In genomic region chr17:84924779-84925178, GRCm38 (mm10) we compare ENCODE assay signal across 13 mouse cellular contexts.
"Had no signal": no experiment of that assay in that cellular context is flagged by ENCODE, and none has a peak within 500 bp of the region (broad histone marks: within the 10 kb centered on the region; RNA-seq: fewer than 3 reads in every experiment).

No protein-coding gene starts in this region.

- H3K4me2 ChIP-seq: hindbrain, embryonic 15.5 days; limb, embryonic 12.5 days; midbrain, embryonic 12.5 days; neural tube, embryonic 15.5 days; stomach, embryonic 15.5 days had no signal

- H3K36me3 ChIP-seq: hindbrain, embryonic 15.5 days; limb, embryonic 12.5 days; midbrain, embryonic 12.5 days; neural tube, embryonic 15.5 days; stomach, embryonic 15.5 days had no signal

- H3K27ac ChIP-seq: hindbrain, embryonic 15.5 days; kidney, postnatal 0 days; limb, embryonic 12.5 days; midbrain, embryonic 12.5 days; neural tube, embryonic 15.5 days; stomach, embryonic 15.5 days had no signal

- H3K9ac ChIP-seq: hindbrain, embryonic 15.5 days; limb, embryonic 12.5 days; midbrain, embryonic 12.5 days; neural tube, embryonic 15.5 days; stomach, embryonic 15.5 days had no signal

- H3K4me1 ChIP-seq: hindbrain, embryonic 15.5 days; limb, embryonic 12.5 days; midbrain, embryonic 12.5 days; neural tube, embryonic 15.5 days; stomach, embryonic 15.5 days had no signal

- H3K27me3 ChIP-seq: hindbrain, embryonic 15.5 days; limb, embryonic 12.5 days; midbrain, embryonic 12.5 days; neural tube, embryonic 15.5 days; stomach, embryonic 15.5 days had no signal

- DNase-seq: kidney, adult 2 months; kidney, postnatal 36 days; lung, postnatal 36 days; thymus, adult 2 months; thymus, postnatal 25 days had no signal

- H3K9me3 ChIP-seq: hindbrain, embryonic 15.5 days; limb, embryonic 12.5 days; midbrain, embryonic 12.5 days; neural tube, embryonic 15.5 days; stomach, embryonic 15.5 days had no signal

- ATAC-seq: intestine, embryonic 16.5 days had no signal

- H3K4me3 ChIP-seq: hindbrain, embryonic 15.5 days; limb, embryonic 12.5 days; midbrain, embryonic 12.5 days; myocyte; neural tube, embryonic 15.5 days; stomach, embryonic 15.5 days had no signal
